Mouse (Mus musculus) heart, postnatal 0 days (tissue): ENCODE results near the gene Kctd17.

Experiments used
- CTCF ChIP-seq: IDR thresholded peaks from 2 replicates; pipeline ENCODE4 v1.5.1; 2016; ENCODE audit warnings: antibody characterized with exemption, control low read depth, low read depth
- EP300 ChIP-seq: IDR thresholded peaks from 2 replicates; pipeline ENCODE4 v1.6.1; 2016; ENCODE audit warnings: antibody characterized with exemption, low read depth

DNA sequence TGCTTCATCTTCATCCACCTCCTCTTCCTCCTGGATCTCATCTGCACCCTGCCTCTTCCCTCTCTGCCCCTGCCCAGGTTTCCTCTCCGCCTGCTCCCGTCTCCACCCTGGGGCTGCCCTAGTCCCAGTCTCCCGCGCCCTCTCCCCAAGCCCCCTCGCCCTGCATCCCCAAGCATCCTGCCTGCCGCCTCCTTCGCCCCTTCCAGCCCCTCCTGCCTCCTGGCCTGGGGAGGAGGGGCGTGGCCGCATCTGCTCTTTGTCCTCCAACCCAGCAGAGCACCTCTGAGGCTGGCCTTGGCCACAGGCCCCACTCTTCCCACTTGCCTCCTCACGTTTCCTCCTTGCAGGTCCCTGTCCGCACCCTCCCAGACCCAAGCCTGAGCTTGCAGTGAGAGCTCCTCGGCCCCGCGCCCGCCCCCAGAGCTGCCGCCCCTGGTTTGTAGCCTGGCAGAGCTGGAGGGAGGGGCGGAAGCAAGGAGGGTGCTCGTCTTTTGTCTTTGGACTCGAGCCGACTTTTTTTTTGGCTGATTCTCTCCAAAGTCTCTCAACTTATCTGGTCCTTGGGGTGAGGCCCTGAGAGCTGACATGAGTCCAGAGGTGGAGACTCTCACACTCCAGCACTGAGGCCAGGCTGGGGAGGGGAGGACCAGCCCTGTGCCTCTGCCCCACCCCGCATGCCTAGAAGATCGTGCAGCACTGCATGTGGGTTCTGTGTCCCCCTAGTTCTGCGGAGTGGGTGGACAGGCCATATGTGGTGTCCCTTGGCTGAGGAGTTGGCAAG is 9.1 kb downstream of the Kctd17 start:
- TF ChIP-seq CTCF: no peak
- no peak for TF ChIP-seq EP300
